Comparison of ENCODE assay signal across 9 mouse cellular contexts in genomic region chr3:137895196-137895595, GRCm38 (mm10). TPM values are rescaled to one million over a fixed set of nuclear protein-coding genes. Genes with fewer than 3 reads are reported as not detected.
DNase-seq lines count a peak whose midpoint lies in the region; ATAC-seq and TF ChIP-seq lines count a peak whose summit lies in the region.
"Had no signal": no experiment of that assay in that cellular context is flagged by ENCODE, and none has a peak within 500 bp of the region (broad histone marks: within the 10 kb centered on the region; RNA-seq: fewer than 3 reads in every experiment).

No protein-coding gene starts in this region.

- H3K4me3 ChIP-seq in left cerebral cortex, adult 2 months: no peak overlapping the region
- H3K4me3 ChIP-seq: stomach, embryonic 15.5 days had no signal

- H3K27ac ChIP-seq in left cerebral cortex, adult 2 months: no peak overlapping the region
- H3K27ac ChIP-seq: stomach, embryonic 15.5 days had no signal

- peak; percentile 25 for DNase-seq in adrenal gland, postnatal 10 days
- no peak for DNase-seq in adrenal gland, adult 2 months
- DNase-seq in left cerebral cortex, adult 2 months (ENCODE audit: extremely low spot score in 1 of 2, low spot score in 2 of 2): no peak
- no peak for DNase-seq in left cerebral cortex, adult 11 months (ENCODE audit: low spot score)
- peak; percentile 36 for DNase-seq in WW6 (ENCODE audit: low read depth, low spot score)
- no peak for DNase-seq in frontal cortex, postnatal 36 days (ENCODE audit: low spot score in 2 of 2)
- no peak for DNase-seq in layer of hippocampus, adult 11-12 months (ENCODE audit: low spot score)

- TF ChIP-seq CTCF in left cerebral cortex, adult 2 months (IDR thresholded peaks at IDR 0.05): peak; percentile 29

- intact Hi-C loops in left cerebral cortex, adult 2 months (cut with DNase I): no loop called here

- peak; percentile 72 for ATAC-seq in megakaryocyte-erythroid progenitor cell, adult 5-6 weeks (replicated peaks; ENCODE audit: low FRiP score, low TSS enrichment, poor library complexity, severe bottlenecking)

RNA-seq across cellular contexts. Expression of gene Lamtor3, which starts 23.1 kb away (rescaled TPM):
- 10 to 100 TPM; 68.6 to 72.0 TPM for total RNA-seq in adrenal gland, postnatal 10 days (2021)
- total RNA-seq in adrenal gland, adult 2 months (2021): 10 to 100 TPM; 69.4 to 69.9 TPM
- polyA plus RNA-seq in adrenal gland, adult 2 months (2012; rRNA removed): 9.2 and 12.9 TPM in 2 replicates
- 10 to 100 TPM; 68.4 to 73.2 TPM for total RNA-seq in left cerebral cortex, adult 2 months (2021)
- total RNA-seq in megakaryocyte-erythroid progenitor cell, adult 5-6 weeks (2014; fragmentation: Nextera tagmentation): 65.7 and 77.2 TPM in 2 replicates
- total RNA-seq in megakaryocyte-erythroid progenitor cell, adult 5-6 weeks (2017): 81.7 and 82.1 TPM in 2 replicates

RNA-seq across cellular contexts. Expression of gene Dnajb14, which starts 27.7 kb away (rescaled TPM):
- total RNA-seq in adrenal gland, postnatal 10 days (2021): 10 to 100 TPM; 15.3 to 16.3 TPM
- 10 to 100 TPM; 20.6 to 22.1 TPM for total RNA-seq in adrenal gland, adult 2 months (2021)
- polyA plus RNA-seq in adrenal gland, adult 2 months (2012; rRNA removed): 2.9 and 3.3 TPM in 2 replicates
- total RNA-seq in left cerebral cortex, adult 2 months (2021): 10 to 100 TPM; 44.5 to 47.6 TPM
- total RNA-seq in megakaryocyte-erythroid progenitor cell, adult 5-6 weeks (2014; fragmentation: Nextera tagmentation): 10.3 and 12.8 TPM in 2 replicates
- total RNA-seq in megakaryocyte-erythroid progenitor cell, adult 5-6 weeks (2017): 7.2 and 9.4 TPM in 2 replicates

RNA-seq across cellular contexts. Expression of gene H2afz, which starts 30.9 kb away (rescaled TPM):
- 100 to 1,000 TPM; 246 to 278 TPM for total RNA-seq in adrenal gland, postnatal 10 days (2021)
- 100 to 1,000 TPM; 128 to 131 TPM for total RNA-seq in adrenal gland, adult 2 months (2021)
- 178 and 236 TPM in 2 replicates for polyA plus RNA-seq in adrenal gland, adult 2 months (2012; rRNA removed)
- 100 to 1,000 TPM; 168 to 196 TPM for total RNA-seq in left cerebral cortex, adult 2 months (2021)
- 1,513 and 1,536 TPM in 2 replicates for total RNA-seq in megakaryocyte-erythroid progenitor cell, adult 5-6 weeks (2014; fragmentation: Nextera tagmentation)
- 915 and 1,060 TPM in 2 replicates for total RNA-seq in megakaryocyte-erythroid progenitor cell, adult 5-6 weeks (2017)

Comparison
In these comparisons a context has a peak if more than half of its experiments do, and no peak if none do; other contexts are left out.
1. DNase-seq: peak in adrenal gland, postnatal 10 days (single experiment) and WW6 (single experiment); none in adrenal gland, adult 2 months (single experiment), left cerebral cortex, adult 2 months (0 of 2), left cerebral cortex, adult 11 months (single experiment), frontal cortex, postnatal 36 days (0 of 2) and layer of hippocampus, adult 11-12 months (single experiment).